Mouse (Mus musculus): ENCODE results near the gene Rtp3.
A peak's percentile ranks its signal among the peaks of the same experiment; 100 is the strongest.

DNA sequence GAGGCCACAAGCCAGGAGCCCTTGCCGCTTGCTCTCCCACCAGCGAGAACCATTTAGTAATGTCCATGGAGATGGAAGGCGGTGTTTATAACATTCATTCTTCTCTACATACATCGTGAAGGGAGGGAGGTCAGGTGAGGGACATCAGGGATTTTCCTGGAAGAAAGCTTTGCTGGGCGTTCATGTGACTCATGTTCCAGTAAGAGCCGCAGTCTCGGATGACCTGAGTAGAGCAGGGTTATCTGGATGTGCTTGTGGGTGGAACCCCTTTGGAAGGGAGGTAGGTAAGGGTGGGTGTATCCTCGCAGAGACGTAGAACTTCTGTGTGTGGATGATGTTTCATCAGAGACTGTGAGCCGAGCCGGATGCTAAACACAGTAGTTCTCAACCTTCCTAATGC is 39.0 kb downstream of the Rtp3 start, which contains the start of gene Lrrc2:
- no peak for TF ChIP-seq CTCF (IDR thresholded peaks at IDR 0.05; ENCODE audit: low read depth, low read length)
- TF ChIP-seq POLR2A (IDR thresholded peaks at IDR 0.05; ENCODE audit: insufficient read depth, low read length), result peak; percentile 28
- peak; percentile 94 for TF ChIP-seq EP300 (IDR thresholded peaks at IDR 0.05; ENCODE audit: insufficient read depth, low read depth, low read length)

Measured in ES-Bruce4 (cell line).